Mouse (Mus musculus) heart, adult 18-20 months (tissue): ENCODE results near the gene Reps2. TPM values are rescaled to one million over a fixed set of nuclear protein-coding genes. Genes with fewer than 3 reads are reported as not detected.

Experiments
- total RNA-seq, 2 experiments: library from RNA; stranded (reverse); gene quantifications; 2 replicates each; pipeline ENCODE4 v1.2.3; 2021

Gene Reps2
- total RNA-seq, 2 experiments from 2014 or later = 1.5 to 1.6 TPM

Other genes with a start within 250 kb of the Reps2 start
- gene Rbbp7, start 116.8 kb upstream of the Reps2 start, total RNA-seq = 100 to 1,000 TPM; 161 to 175 TPM
- 1 to 10 TPM; 5.4 to 6.2 TPM for gene Txlng, start 185.8 kb upstream of the Reps2 start, total RNA-seq
- 10 to 100 TPM; 27.5 to 30.6 TPM for gene Syap1, start 244.8 kb upstream of the Reps2 start, total RNA-seq